Mouse (Mus musculus) hindbrain, embryonic 10.5 days (tissue): ENCODE data around the gene Lgr6. TPM values are rescaled to one million over a fixed set of nuclear protein-coding genes. Genes with fewer than 3 reads are reported as not detected.
"Not testable (repeated sequence)": the region's sequence is repeated elsewhere in the genome, so short reads cannot be mapped to it uniquely, and the experiment has no call there.

Source experiments
- DNase-seq: peaks from one replicate; pipeline ENCODE4 v3.0.0-alpha.2; 2017; ENCODE audit warnings: low spot score
- H3K27ac ChIP-seq: fragments of 300-500 bp; sonication (generic); 2 replicates; pipeline ENCODE4 v1.5.1; 2016; ENCODE audit warnings: mild to moderate bottlenecking, moderate library complexity
- H3K27me3 ChIP-seq: fragments of 300-500 bp; sonication (generic); 2 replicates; pipeline ENCODE4 v1.6.1; 2016; ENCODE audit warnings: mild to moderate bottlenecking; ENCODE audit not compliant: poor library complexity, insufficient read depth, severe bottlenecking
- H3K36me3 ChIP-seq: fragments of 300-500 bp; sonication (generic); 2 replicates; pipeline ENCODE4 v1.6.1; 2016; ENCODE audit warnings: mild to moderate bottlenecking, moderate library complexity
- H3K4me1 ChIP-seq: fragments of 300-500 bp; sonication (generic); replicated peaks from 2 replicates; pipeline ENCODE4 v1.6.1; 2016; ENCODE audit warnings: mild to moderate bottlenecking
- H3K4me3 ChIP-seq: fragments of 300-500 bp; sonication (generic); 2 replicates; pipeline ENCODE4 v1.5.1; 2016; ENCODE audit warnings: mild to moderate bottlenecking, moderate library complexity
- H3K9me3 ChIP-seq: fragments of 300-500 bp; sonication (generic); 2 replicates; pipeline ENCODE4 v1.6.1; 2016; ENCODE audit warnings: mild to moderate bottlenecking, moderate library complexity
- WGBS: fragments of 180-500 bp; shearing (Covaris S2); methylation state at CpG from one replicate; pipeline ENCODE4 v1.1.7; 2016; 5-methylcytosine and 5-hydroxymethylcytosine counted together
- polyA plus RNA-seq: library from polyadenylated mRNA; unstranded; fragments of >200 nt; fragmentation: Nextera tagmentation; extraction: Ambion mirVana; gene quantifications from 2 replicates; pipeline ENCODE4 v1.2.1, GENCODE M21; 2016

Gene Lgr6
- polyA plus RNA-seq, 1 experiment from 2014 or later, result 0.26 TPM

DNA sequence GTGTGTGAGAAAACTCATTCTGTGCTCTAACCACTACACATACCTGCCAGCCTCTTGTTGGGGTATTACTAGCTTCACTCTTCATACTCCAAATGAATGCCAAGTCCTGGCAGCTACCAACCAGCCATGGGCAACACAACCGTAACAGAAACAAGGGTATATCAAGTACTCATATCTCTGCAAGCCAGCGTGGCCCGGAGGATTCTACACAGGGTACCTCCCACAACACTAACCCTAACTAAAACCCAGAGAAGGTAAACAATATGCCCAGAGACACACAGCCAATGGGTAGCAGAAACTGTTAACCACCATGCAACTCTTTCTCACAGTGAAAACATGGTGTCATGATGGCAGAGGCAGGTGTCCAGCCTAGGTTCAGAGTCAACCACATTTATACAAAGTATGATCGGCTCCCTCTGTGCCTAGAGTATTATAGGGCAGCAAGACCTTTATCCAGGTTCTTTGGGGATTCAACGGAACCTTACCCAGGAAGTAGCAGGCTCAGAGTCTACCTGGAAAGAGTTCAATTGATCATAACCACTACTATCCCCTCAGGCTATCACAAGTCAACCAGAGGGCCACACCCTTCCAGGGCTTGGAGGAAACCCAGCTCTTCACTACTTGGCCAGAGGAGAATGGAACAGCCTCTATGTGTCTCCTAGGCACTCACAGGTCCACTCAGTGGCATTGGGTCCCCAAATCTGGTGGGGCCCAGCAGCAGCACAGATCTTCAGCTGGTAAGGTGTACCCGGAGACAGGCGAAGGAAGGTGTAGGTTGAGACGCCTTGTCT lies 19.7 kb upstream of the Lgr6 start:
- Histone ChIP-seq H3K4me3 (no peak overlapping the region), H3K27ac (no peak overlapping the region), H3K9me3 (no peaks in the 10 kb centered on the region), H3K27me3 (peaks cover 27% of the 10 kb centered on the region), H3K36me3 (no peaks in the 10 kb centered on the region), H3K4me1 (peaks cover 29% of the 10 kb centered on the region)
- 93% methylated on average over 8 of the region's 8 CpGs for WGBS
- DNase-seq, result no peak

DNA sequence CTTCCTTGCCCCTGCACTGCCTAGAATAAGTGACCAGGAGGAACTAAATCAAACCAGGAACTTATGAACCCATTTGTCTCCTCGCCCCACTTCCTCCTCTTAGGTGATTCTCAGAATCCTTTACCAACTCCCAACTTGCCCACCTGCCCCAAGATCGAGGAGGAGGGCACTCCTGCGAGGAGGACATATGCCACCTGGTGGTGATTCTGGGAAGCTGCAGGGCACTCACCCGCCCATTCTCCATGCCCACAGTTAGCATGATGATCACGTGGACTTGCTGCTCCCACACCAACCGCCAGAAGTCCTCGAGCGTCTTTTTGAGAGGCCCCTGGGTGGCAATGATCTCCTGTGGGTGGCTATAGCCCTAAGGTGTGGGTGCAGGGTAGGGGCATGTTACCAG lies 7.6 kb upstream of the Lgr6 start:
- H3K4me3 ChIP-seq, result no peak overlapping the region
- no peaks in the 10 kb centered on the region for H3K9me3 ChIP-seq
- WGBS, result 14% methylated on average over 8 of the region's 8 CpGs
- H3K4me1 ChIP-seq, result peaks cover 20% of the 10 kb centered on the region
- H3K27ac ChIP-seq, result no peak overlapping the region
- H3K27me3 ChIP-seq, result peaks cover 11% of the 10 kb centered on the region
- DNase-seq, result peak; percentile 64
- no peaks in the 10 kb centered on the region for H3K36me3 ChIP-seq

DNA sequence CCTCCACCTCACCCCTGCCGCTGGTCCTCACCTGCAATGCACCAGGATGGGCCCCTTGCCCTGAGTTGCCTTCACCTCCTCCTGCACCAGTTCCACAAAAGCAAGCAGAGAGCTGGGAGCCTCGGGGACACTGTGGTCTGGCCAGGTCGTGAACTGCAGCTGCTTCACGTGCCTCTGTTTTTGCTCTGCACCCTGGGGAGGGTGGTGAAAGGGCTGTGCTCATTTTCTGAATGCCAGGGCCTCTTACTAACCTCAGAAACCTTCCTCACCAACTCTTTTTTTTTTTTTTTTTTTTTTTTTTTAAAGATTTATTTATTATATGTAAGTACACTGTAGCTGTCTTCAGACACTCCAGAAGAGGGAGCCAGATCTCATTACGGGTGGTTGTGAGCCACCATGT lies 6.2 kb upstream of the Lgr6 start:
- 68% methylated on average over 5 of the region's 5 CpGs for WGBS
- Histone ChIP-seq H3K27me3 (peaks cover 25% of the 10 kb centered on the region), H3K4me1 (peaks cover 20% of the 10 kb centered on the region)
- H3K9me3 ChIP-seq, H3K4me3 ChIP-seq, H3K27ac ChIP-seq, DNase-seq, H3K36me3 ChIP-seq: not testable (repeated sequence)

DNA sequence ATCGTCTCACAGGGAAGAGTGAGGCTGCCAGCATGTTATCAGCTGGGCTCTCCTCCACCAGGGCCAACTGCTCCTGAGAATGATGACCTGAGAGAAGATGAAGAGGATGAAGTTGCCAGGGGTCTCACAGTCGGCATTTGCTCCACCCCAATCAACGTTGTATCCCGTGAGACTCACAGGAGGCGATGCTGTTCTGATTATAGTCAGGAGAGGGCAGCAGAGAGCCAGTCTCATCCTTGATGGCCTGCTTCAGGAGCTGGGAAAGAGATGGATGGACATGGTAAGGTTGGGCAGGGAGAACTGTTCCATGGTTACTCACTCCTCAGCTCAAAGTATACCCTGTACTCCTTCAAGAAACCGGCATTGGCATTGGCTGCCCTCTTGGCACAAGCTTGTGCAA lies 5.0 kb upstream of the Lgr6 start:
- Histone ChIP-seq H3K4me1 (peaks cover 28% of the 10 kb centered on the region), H3K27ac (no peak overlapping the region), H3K4me3 (no peak overlapping the region), H3K36me3 (no peaks in the 10 kb centered on the region), H3K9me3 (no peaks in the 10 kb centered on the region), H3K27me3 (peaks cover 37% of the 10 kb centered on the region)
- DNase-seq, result peak; percentile 75
- 22% methylated on average over 6 of the region's 6 CpGs for WGBS

DNA sequence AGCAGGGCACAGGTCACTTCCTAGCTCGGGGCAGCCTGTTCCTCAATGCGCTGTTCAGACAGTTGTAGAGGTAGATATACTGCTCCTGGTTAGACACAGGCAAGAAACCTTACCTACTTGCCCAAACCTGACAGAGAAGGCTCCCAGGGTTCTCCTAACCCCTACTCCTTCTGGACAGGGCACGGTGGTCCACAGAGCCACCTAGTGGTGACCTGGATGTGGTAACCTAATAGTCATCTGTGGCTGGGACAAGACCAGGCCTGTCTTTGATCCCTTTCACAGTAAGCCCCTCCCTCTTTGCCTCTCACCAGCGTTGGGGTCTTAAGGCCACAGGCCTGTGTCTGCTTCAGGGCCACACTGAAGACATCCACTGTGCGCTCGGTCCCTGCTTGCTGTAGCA lies 3.5 kb upstream of the Lgr6 start:
- H3K27me3 ChIP-seq, result peaks cover 52% of the 10 kb centered on the region
- WGBS, result 34% methylated on average over 6 of the region's 6 CpGs
- no peaks in the 10 kb centered on the region for H3K9me3 ChIP-seq
- peak; percentile 68 for DNase-seq
- H3K36me3 ChIP-seq, result no peaks in the 10 kb centered on the region
- no peak overlapping the region for H3K4me3 ChIP-seq
- H3K27ac ChIP-seq, result no peak overlapping the region
- peaks cover 36% of the 10 kb centered on the region for H3K4me1 ChIP-seq

DNA sequence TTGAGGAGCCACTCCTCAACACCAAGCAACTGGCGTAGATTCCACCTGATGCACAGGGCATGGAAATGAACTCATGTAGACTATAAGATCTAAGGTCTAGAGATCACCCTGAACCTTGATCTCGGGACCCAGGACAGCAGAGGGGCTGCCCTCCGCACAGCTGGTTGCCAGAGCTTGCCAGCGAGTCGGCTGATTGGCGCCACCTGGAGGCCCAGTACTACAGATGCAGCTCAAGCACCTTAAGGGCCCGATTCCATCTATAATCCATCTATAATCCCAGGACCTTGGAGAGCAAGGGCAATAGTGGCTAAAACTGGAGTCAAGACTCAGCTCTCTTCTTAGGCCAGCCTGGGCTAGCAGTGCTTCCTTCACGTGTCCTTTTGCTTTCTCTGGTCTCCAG lies 875 bp upstream of the Lgr6 start:
- Histone ChIP-seq H3K4me1 (peaks cover 32% of the 10 kb centered on the region), H3K4me3 (peak overlapping the region; percentile 54; the same call in 1 of the 2 replicates), H3K36me3 (no peaks in the 10 kb centered on the region), H3K27ac (no peak overlapping the region), H3K27me3 (peaks cover 74% of the 10 kb centered on the region), H3K9me3 (no peaks in the 10 kb centered on the region)
- peak; percentile 71 for DNase-seq
- 2% methylated on average over 8 of the region's 8 CpGs for WGBS

DNA sequence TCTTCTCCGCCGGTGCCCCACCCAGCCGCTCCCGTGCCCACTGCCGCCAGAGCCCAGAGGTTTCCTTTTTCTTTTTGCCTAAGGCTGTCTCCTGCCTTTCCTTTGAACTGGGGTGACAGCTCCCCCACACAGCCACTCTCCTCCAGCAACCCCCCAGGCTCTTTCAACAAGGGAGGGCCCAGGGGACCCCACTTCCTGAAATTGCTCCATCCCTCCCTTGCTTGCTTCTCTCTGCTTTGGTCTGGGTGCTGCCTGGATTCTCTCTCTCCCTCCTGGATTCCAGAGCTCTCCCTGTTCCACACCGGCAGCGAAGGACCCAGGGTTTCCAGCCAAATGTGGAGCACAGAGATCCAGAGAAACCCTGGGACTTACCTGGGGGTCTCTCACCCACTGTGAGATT lies 4.7 kb downstream of the Lgr6 start:
- no peak for DNase-seq
- no peaks in the 10 kb centered on the region for H3K36me3 ChIP-seq
- peaks cover 72% of the 10 kb centered on the region for H3K27me3 ChIP-seq
- H3K4me1 ChIP-seq, result peaks cover 17% of the 10 kb centered on the region
- H3K9me3 ChIP-seq, result no peaks in the 10 kb centered on the region
- H3K27ac ChIP-seq, result no peak overlapping the region
- H3K4me3 ChIP-seq, result no peak overlapping the region
- WGBS, result 62% methylated on average over 7 of the region's 7 CpGs

DNA sequence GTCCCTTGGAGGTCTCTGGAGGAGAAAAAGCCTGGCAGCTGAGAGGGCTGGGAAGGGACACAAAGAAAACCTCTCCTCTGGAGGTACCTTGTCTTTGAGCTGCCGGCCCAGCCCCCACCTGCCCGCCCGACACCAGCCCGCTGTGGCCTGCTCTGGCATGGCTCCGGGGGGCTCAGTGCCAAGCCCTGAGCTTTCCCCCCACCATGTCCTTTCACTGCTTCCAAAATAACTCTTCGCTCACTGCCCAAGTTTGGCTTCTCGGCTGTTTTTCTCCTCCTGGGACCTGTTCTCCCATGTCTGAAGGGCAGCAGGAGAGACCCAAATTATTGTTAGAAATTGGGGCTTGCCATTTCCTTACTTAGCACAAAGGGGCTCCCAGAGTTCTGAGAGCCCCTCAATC lies 6.6 kb downstream of the Lgr6 start:
- WGBS, result 88% methylated on average over 7 of the region's 7 CpGs
- no peak overlapping the region for H3K4me3 ChIP-seq
- H3K4me1 ChIP-seq, result 0 out of 2 replicates have a peak, but pooled peaks cover 6% of the 10 kb centered on the region
- DNase-seq, result no peak
- no peaks in the 10 kb centered on the region for H3K9me3 ChIP-seq
- H3K27me3 ChIP-seq, result peaks cover 53% of the 10 kb centered on the region
- H3K36me3 ChIP-seq, result no peaks in the 10 kb centered on the region
- H3K27ac ChIP-seq, result no peak overlapping the region

DNA sequence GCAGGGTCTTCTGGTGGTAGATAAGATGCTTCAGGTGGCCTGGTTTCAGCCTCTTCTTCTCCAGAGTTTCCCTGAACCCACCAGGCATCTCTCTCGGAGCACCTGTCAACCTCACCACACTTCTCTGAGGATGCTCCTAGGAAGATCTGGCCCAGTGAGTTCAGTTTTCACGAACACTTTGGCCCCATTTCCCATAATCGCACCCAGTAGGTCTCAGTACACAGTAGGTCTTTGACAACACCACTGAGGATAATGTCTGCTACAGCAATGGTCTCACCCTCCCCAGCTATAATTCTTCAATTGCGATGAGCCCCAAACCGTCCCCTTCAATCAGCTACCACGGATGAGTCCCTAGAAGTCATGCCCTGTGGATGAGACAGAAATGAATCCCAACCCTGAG lies 7.6 kb downstream of the Lgr6 start:
- no peak for DNase-seq
- Histone ChIP-seq H3K4me1 (0 out of 2 replicates have a peak, but pooled peaks cover 6% of the 10 kb centered on the region), H3K9me3 (no peaks in the 10 kb centered on the region), H3K27me3 (peaks cover 43% of the 10 kb centered on the region), H3K36me3 (no peaks in the 10 kb centered on the region), H3K4me3 (no peak overlapping the region), H3K27ac (no peak overlapping the region)
- 88% methylated on average over 6 of the region's 6 CpGs for WGBS

DNA sequence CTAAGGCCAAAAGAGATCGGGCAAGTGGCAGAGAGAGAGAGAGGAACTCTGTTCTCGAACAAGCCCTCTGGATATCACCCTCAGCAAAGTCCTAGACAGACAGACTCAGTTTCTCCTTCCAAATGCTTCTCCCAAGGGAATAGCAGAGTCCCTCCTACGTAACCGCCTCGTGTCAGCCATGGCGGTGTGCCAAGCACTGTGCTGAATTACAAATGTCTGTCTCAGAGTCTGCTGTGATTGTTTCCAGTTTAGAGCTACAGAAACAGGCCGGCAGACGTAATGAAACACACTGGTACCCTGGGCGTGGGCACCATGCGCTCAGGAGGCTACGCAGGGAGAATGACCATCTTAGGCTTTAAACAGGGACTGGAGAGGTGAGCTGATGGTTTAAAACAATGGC lies 8.8 kb downstream of the Lgr6 start:
- Histone ChIP-seq H3K27ac (no peak overlapping the region), H3K9me3 (no peaks in the 10 kb centered on the region), H3K27me3 (peaks cover 31% of the 10 kb centered on the region), H3K4me3 (no peak overlapping the region), H3K4me1 (0 out of 2 replicates have a peak, but pooled peaks cover 6% of the 10 kb centered on the region), H3K36me3 (no peaks in the 10 kb centered on the region)
- 87% methylated on average over 11 of the region's 11 CpGs for WGBS
- no peak for DNase-seq

DNA sequence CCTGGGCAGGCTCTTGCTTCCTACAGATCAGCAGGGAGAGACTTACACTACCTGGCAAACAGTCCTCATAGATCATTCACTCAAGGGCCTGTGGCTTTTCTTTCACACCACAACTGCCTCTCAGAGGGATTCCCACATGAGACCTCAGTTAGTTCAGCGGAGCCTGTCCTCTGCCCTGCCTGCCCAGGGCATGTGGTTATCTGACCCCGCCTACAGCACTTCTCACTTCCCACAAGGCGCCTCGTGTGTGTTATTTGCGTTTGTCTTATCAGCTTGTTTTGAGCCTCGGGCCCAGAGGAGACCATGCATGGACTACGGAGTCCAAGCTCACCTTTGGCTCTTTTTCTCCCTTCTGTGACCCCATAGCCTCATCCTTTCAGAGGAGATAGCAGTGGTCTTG lies 9.9 kb downstream of the Lgr6 start:
- 57% methylated on average over 7 of the region's 7 CpGs for WGBS
- H3K4me1 ChIP-seq, result 0 out of 2 replicates have a peak, but pooled peaks cover 1% of the 10 kb centered on the region
- DNase-seq, result no peak

DNA sequence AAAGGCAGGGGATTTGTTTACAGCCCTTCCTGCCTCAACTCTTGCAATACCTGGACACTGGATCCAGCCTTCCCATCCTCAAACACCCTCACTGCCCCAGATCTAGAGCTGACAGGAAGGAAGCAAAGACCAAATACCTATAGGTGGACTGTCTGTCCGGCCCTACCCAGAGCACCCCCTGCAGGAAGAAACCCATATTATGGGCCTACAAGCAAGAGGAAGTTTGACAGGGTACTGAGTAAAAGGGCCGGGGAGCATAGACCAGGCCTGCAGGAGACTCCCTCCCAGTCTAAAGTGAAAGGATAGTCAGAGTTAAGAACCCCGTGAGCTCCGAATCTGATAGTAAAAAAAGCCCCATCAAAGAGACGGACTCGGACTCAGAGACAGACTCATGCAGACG lies 10.4 kb downstream of the Lgr6 start:
- DNase-seq, result no peak
- Histone ChIP-seq H3K36me3 (no peaks in the 10 kb centered on the region), H3K27ac (no peak overlapping the region), H3K4me3 (no peak overlapping the region), H3K27me3 (peaks cover 20% of the 10 kb centered on the region), H3K9me3 (no peaks in the 10 kb centered on the region), H3K4me1 (0 out of 2 replicates have a peak, but pooled peaks cover 3% of the 10 kb centered on the region)
- WGBS, result 73% methylated on average over 7 of the region's 7 CpGs

More for the DNA sequence above, 9.9 kb downstream of the Lgr6 start:
- Histone ChIP-seq H3K4me3 (no peak overlapping the region), H3K9me3 (no peaks in the 10 kb centered on the region), H3K27me3 (peaks cover 20% of the 10 kb centered on the region), H3K27ac (no peak overlapping the region), H3K36me3 (no peaks in the 10 kb centered on the region)

DNA sequence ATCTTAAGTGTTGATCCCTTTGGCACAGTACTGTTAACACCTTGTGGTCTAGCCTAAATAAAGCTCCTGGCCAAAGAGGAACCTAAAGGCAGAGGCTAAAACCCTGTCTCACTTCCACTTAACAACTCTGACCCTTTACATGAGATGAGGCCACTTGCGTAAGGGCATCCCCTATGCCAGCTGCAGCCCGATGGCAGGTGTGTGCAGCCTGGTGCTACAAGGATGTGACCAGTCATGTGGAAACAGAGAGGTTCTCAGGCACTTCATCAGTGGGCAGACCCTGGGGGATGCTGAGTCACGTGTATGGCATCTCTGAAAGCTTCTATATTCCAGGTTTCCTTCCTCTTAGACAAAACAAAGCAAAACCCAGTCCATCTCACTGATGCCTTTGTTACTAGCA lies 14.2 kb downstream of the Lgr6 start:
- WGBS, result 81% methylated on average over 3 of the region's 3 CpGs
- Histone ChIP-seq H3K4me1 (peaks cover 12% of the 10 kb centered on the region), H3K9me3 (no peaks in the 10 kb centered on the region), H3K27ac (no peak overlapping the region), H3K27me3 (peaks cover 23% of the 10 kb centered on the region), H3K4me3 (no peak overlapping the region), H3K36me3 (no peaks in the 10 kb centered on the region)
- DNase-seq, result no peak
